Mouse (Mus musculus) thymus, adult 2 months (tissue): ENCODE measurements around the gene Swi5. TPM values are rescaled to one million over a fixed set of nuclear protein-coding genes. Genes with fewer than 3 reads are reported as not detected.

Source experiments
- DNase-seq: peaks from one replicate; pipeline ENCODE4 v3.0.0; 2021
- H3K27ac ChIP-seq: fragments of 200-500 bp; 2 replicates; pipeline ENCODE4 v1.5.1; 2012; ENCODE audit warnings: low read length, control low read depth; ENCODE audit not compliant: control insufficient read depth, insufficient read depth
- H3K27me3 ChIP-seq: fragments of 200-500 bp; 2 replicates; pipeline ENCODE4 v1.6.1; 2012; ENCODE audit warnings: mild to moderate bottlenecking, low read length, moderate library complexity, mixed read lengths; ENCODE audit not compliant: control insufficient read depth, insufficient read depth
- H3K36me3 ChIP-seq: fragments of 200-500 bp; 2 replicates; pipeline ENCODE4 v1.6.1; 2012; ENCODE audit warnings: mild to moderate bottlenecking, low read length, moderate library complexity; ENCODE audit not compliant: control insufficient read depth, insufficient read depth
- H3K4me1 ChIP-seq: fragments of 200-500 bp; replicated peaks from 2 replicates; pipeline ENCODE4 v1.6.1; 2012; ENCODE audit warnings: low read length; ENCODE audit not compliant: control insufficient read depth, insufficient read depth
- H3K4me3 ChIP-seq: fragments of 200-500 bp; 2 replicates; pipeline ENCODE4 v1.5.1; 2012; ENCODE audit warnings: mild to moderate bottlenecking, low read length, control low read depth, moderate library complexity; ENCODE audit not compliant: control insufficient read depth, insufficient read depth
- CTCF ChIP-seq: fragments of 200-500 bp; IDR thresholded peaks from 2 replicates; pipeline ENCODE4 v1.5.1; 2012; ENCODE audit warnings: mild to moderate bottlenecking, control low read depth, low read length, moderate library complexity, borderline replicate concordance; ENCODE audit not compliant: control insufficient read depth, poor library complexity, insufficient read depth; ENCODE audit errors: extremely low read depth
- POLR2A ChIP-seq: fragments of 200-500 bp; IDR thresholded peaks from 2 replicates; pipeline ENCODE4 v1.6.1; 2012; ENCODE audit warnings: mild to moderate bottlenecking, low read length, control low read depth, moderate library complexity; ENCODE audit not compliant: control insufficient read depth, poor library complexity, insufficient read depth; ENCODE audit errors: extremely low read depth
- WGBS: fragments of 180-500 bp; shearing (Covaris S2); methylation state at CpG from one replicate; pipeline ENCODE4 v1.1.7; 2018; 5-methylcytosine and 5-hydroxymethylcytosine counted together
- polyA plus RNA-seq: library from polyadenylated mRNA; depleted of rRNA; stranded (reverse); fragments of >200 nt; gene quantifications from 2 replicates; pipeline ENCODE4 v1.2.3, GENCODE M21; 2012

Swi5 gene
- polyA plus RNA-seq, 1 experiment, result 168 TPM

- Histone ChIP-seq H3K4me3 (no peak overlapping the region), H3K27me3 (peaks cover 14% of the 10 kb centered on the region; the same call in 1 of the 2 replicates), H3K36me3 (no peaks in the 10 kb centered on the region), H3K27ac (no peak overlapping the region), H3K4me1 (peaks cover 11% of the 10 kb centered on the region)
- DNase-seq, result no peak
- WGBS, result 95% methylated on average over 14 of the region's 14 CpGs
- no peak for TF ChIP-seq CTCF
- TF ChIP-seq POLR2A, result no peak
Measured at GRCm38 (mm10) chr2:32314831-32315230, 27.0 kb upstream of the Swi5 start.

GRCm38 (mm10) chr2:32312318-32312964, 24.6 kb upstream of the Swi5 start:
- TF ChIP-seq POLR2A (no peak), CTCF (no peak)
- Histone ChIP-seq H3K36me3 (no peaks in the 10 kb centered on the region), H3K27ac (no peak overlapping the region), H3K4me3 (peak overlapping the region; percentile 19), H3K27me3 (peaks cover 14% of the 10 kb centered on the region; the same call in 1 of the 2 replicates), H3K4me1 (peaks cover 11% of the 10 kb centered on the region)
- WGBS, result 3% methylated on average over 56 of the region's 56 CpGs
- peak; percentile 69 for DNase-seq

GRCm38 (mm10) chr2:32311443-32312317, 23.8 kb upstream of the Swi5 start:
- 13% methylated on average over 39 of the region's 42 CpGs for WGBS

DNA sequence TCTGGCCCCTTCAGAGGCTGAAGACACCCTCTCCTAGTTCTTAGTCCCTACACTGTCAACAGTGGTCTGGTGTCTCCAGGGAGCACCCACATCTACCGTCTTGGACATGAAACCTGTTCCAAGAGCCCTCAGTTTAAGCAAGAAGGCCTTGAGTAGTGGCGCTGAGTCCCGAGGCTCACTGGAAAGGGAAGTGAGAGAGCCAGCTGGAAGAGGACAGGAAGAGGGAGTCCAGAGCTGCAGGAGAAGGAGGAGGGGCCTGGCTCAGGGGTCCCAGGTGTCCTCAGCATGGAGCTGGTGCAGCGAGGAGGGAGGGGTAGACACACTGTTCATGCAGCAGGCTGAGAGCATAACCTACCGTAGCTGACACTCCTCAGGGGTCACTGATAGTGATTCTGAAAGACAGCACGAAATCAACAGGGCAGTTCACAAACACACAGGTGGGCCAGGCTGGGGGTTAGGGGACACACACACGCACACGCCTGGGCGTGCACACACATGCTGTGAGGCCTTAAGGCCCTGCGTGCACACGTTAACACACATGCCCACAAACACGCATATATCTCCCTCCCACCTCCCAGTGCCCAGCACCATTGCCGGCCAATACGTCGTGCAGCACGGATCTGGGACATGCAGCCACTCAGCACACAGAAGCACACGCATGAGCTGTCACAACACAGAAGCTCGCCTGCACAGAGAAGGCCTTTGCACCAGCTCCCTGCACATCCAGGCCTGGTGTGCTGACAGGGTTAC, 22.4 kb upstream of the Swi5 start:
- TF ChIP-seq POLR2A, result no peak
- no peak for TF ChIP-seq CTCF
- Histone ChIP-seq H3K27me3 (peaks cover 14% of the 10 kb centered on the region; the same call in 1 of the 2 replicates), H3K4me3 (no peak overlapping the region), H3K4me1 (peaks cover 11% of the 10 kb centered on the region), H3K27ac (no peak overlapping the region), H3K36me3 (peaks cover 9% of the 10 kb centered on the region)
- DNase-seq, result no peak
- 88% methylated on average over 18 of the region's 18 CpGs for WGBS

More at GRCm38 (mm10) chr2:32311443-32312317, 23.8 kb upstream of the Swi5 start:
- Histone ChIP-seq H3K36me3 (no peaks in the 10 kb centered on the region), H3K4me1 (peaks cover 11% of the 10 kb centered on the region), H3K4me3 (peak overlapping the region; percentile 8; the same call in 1 of the 2 replicates), H3K27ac (no peak overlapping the region), H3K27me3 (peaks cover 14% of the 10 kb centered on the region; the same call in 1 of the 2 replicates)
- TF ChIP-seq POLR2A, result no peak
- TF ChIP-seq CTCF, result no peak
- no peak for DNase-seq

GRCm38 (mm10) chr2:32308870-32309568, 21.1 kb upstream of the Swi5 start:
- TF ChIP-seq POLR2A, result no peak
- TF ChIP-seq CTCF, result no peak
- peaks cover 14% of the 10 kb centered on the region; the same call in 1 of the 2 replicates for H3K27me3 ChIP-seq
- H3K4me1 ChIP-seq, result peaks cover 11% of the 10 kb centered on the region
- H3K4me3 ChIP-seq, result no peak overlapping the region
- H3K27ac ChIP-seq, result no peak overlapping the region
- DNase-seq, result no peak
- peaks cover 14% of the 10 kb centered on the region for H3K36me3 ChIP-seq
- 88% methylated on average over 16 of the region's 16 CpGs for WGBS
